Mouse (Mus musculus) embryonic fibroblast, embryonic 13.5 days (primary cell): ENCODE measurements around the gene Adora1. TPM values are rescaled to one million over a fixed set of nuclear protein-coding genes. Genes with fewer than 3 reads are reported as not detected.

Source experiments
- H3K27ac ChIP-seq: 2 replicates; pipeline ENCODE4 v1.5.1; 2012; ENCODE audit warnings: low read length, control low read depth, inconsistent platforms; ENCODE audit not compliant: insufficient read depth
- H3K4me1 ChIP-seq: 2 replicates; pipeline ENCODE4 v1.6.1; 2011; ENCODE audit warnings: low read length; ENCODE audit not compliant: control insufficient read depth, insufficient read depth
- H3K4me3 ChIP-seq: 2 replicates; pipeline ENCODE4 v1.5.1; 2011; ENCODE audit warnings: mild to moderate bottlenecking, control low read depth, low read length; ENCODE audit not compliant: insufficient read depth
- CTCF ChIP-seq: IDR thresholded peaks from 2 replicates; pipeline ENCODE4 v1.5.1; 2011; ENCODE audit warnings: mild to moderate bottlenecking, control low read depth, low read length, moderate library complexity, borderline replicate concordance; ENCODE audit not compliant: insufficient read depth
- POLR2A ChIP-seq: IDR thresholded peaks from 2 replicates; pipeline ENCODE4 v1.6.1; 2011; ENCODE audit warnings: low read depth, mild to moderate bottlenecking, control low read depth, low read length, moderate library complexity
- polyA plus RNA-seq: library from polyadenylated mRNA; stranded (reverse); fragments of >200 nt; gene quantifications from 2 replicates; pipeline ENCODE4 v1.2.4, GENCODE M21; 2011; ENCODE audit warnings: low read depth; ENCODE audit not compliant: missing spikeins, insufficient read length

Gene Adora1
- 0.20 and 0.79 TPM in 2 replicates for polyA plus RNA-seq

DNA sequence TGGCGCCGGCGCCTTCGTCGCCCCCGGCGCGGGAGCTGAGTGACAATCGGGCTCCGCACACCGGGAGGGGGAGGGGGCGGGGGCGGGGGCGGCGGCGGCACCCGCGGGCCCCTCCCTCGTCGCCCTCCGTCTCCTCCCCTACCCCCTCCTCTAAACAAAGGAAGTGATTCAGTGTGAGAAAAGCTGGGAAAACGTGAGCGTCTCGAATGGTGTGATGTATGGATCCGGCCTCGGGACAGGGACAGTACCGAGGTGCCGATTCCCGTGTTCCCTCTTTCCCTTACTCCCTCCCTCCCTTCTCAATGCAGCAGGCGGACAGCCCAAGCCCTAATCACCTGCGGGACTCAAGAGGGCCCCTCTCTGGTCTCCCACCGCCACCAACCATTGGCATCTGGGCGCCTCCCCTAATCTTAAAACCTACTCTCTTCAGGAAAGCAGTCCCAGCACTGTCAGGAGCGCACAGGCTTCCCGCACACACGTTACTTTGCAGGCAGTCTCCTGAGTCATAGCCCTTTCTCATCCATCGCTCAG, at the start of gene Adora1:
Adora1 (minus strand) TSS at position 41 of the 531 bp plus-strand sequence.
- no peak within 1 kb of the TSS for H3K27ac ChIP-seq
- peak within 1 kb of the TSS; percentile 21; the same call in 1 of the 2 replicates for H3K4me3 ChIP-seq
- H3K4me1 ChIP-seq = peaks cover 3% of the 10 kb centered on the region; the same call in 1 of the 2 replicates
- TF ChIP-seq POLR2A = no peak
- no peak for TF ChIP-seq CTCF

DNA sequence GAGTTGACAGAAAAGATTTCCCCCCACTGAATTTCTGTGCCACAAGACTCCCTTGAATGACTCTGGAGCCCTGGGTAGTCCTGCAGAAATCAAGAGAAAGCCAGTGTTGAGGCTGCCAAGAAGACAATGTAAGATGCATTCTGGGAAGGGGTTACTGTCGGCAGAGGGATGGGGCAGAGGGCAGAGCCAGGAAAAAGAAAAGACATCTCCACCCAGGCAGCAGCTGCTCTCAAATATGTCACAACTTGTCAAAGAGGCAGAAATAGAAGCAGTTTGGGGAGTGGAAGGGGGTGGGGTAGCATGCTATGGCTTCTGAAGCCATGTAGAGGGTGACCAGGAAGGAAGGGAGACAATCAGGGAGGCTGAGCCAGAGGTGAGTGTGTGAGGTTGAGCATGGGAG, 47.9 kb upstream of the Adora1 start:
- H3K4me1 ChIP-seq = no peaks in the 10 kb centered on the region
- H3K27ac ChIP-seq = no peak overlapping the region
- no peak for TF ChIP-seq POLR2A
- TF ChIP-seq CTCF = no peak
- H3K4me3 ChIP-seq = no peak overlapping the region

DNA sequence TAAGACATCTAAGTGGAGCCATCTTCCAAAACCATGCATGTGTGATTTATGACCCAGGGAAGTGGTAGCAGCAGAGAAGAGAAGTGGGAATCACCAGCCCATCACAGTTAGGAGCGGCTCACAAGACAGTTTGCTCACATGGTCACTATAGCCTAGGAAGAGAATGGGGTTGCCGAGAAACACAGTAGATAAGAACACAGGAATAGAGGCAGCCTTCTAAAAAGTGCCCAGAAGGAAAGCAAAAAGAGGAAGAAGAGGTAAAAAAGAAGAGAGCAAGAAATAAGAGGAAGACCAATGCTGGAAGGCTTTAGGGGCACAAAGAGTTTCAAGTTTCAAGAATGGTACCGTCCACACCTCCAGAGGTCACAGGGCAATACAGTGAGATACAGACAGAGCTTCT, 47.1 kb upstream of the Adora1 start:
- TF ChIP-seq POLR2A (no peak), CTCF (no peak)
- Histone ChIP-seq H3K4me1 (no peaks in the 10 kb centered on the region), H3K4me3 (no peak overlapping the region)

DNA sequence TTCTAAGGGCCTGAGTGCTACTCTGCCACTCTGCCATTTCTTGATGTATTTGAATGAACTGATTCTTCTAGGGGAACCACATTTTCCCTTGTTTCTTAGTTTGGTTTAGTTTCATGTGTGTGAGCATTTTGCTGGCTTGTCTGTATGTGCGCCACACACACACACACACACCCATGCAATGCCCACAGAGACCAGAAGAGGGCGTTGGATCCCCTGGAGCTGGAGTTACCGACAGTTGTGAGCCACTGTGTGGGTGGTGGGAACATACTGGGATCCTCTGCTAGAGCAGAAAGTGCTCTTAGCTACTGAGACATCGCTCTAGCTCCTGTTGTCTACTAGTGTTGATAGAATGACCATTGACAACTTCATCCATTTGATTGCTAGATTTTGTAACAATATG, 46.3 kb upstream of the Adora1 start:
- TF ChIP-seq CTCF (no peak), POLR2A (no peak)
- Histone ChIP-seq H3K27ac (no peak overlapping the region), H3K4me1 (no peaks in the 10 kb centered on the region), H3K4me3 (no peak overlapping the region)

More for the DNA sequence above, 47.1 kb upstream of the Adora1 start:
- H3K27ac ChIP-seq = no peak overlapping the region

GRCm38 (mm10) chr1:134280174-134280573, 44.9 kb upstream of the Adora1 start:
- no peak overlapping the region for H3K4me3 ChIP-seq
- TF ChIP-seq POLR2A = no peak
- TF ChIP-seq CTCF = no peak
- H3K27ac ChIP-seq = no peak overlapping the region
- H3K4me1 ChIP-seq = no peaks in the 10 kb centered on the region

DNA sequence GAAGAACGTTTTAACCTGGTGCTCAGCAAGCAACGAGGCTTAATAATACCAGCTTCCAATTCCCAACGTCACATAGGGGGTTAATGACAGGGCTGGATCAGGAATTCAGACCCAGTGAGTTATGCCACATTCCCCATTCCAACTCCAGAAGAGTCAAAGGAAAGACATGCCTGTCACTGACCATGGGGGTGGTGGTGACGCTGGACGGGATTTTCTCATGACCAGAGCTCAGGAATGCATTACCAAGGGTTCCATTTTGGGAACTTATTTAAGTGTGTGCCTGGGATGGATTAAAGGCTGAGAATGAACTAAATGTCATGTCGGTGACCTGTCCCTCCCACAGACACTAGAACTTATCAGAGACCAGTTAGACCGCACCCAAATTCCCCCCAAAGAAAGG, 41.6 kb upstream of the Adora1 start:
- H3K4me3 ChIP-seq = no peak overlapping the region
- TF ChIP-seq CTCF = no peak
- TF ChIP-seq POLR2A = no peak
- H3K27ac ChIP-seq = no peak overlapping the region
- no peaks in the 10 kb centered on the region for H3K4me1 ChIP-seq

GRCm38 (mm10) chr1:134275616-134276464, 40.6 kb upstream of the Adora1 start:
- no peaks in the 10 kb centered on the region for H3K4me1 ChIP-seq
- no peak overlapping the region for H3K4me3 ChIP-seq
- TF ChIP-seq CTCF (no peak), POLR2A (no peak)
- H3K27ac ChIP-seq = no peak overlapping the region

- H3K4me1 ChIP-seq = no peaks in the 10 kb centered on the region
Observed at GRCm38 (mm10) chr1:134274483-134274920, 39.3 kb upstream of the Adora1 start.

GRCm38 (mm10) chr1:134273493-134274395, 38.5 kb upstream of the Adora1 start:
- Histone ChIP-seq H3K4me3 (no peak overlapping the region), H3K4me1 (no peaks in the 10 kb centered on the region), H3K27ac (no peak overlapping the region)
- TF ChIP-seq POLR2A (no peak), CTCF (no peak)

More at GRCm38 (mm10) chr1:134274483-134274920, 39.3 kb upstream of the Adora1 start:
- no peak for TF ChIP-seq POLR2A
- no peak for TF ChIP-seq CTCF
- no peak overlapping the region for H3K4me3 ChIP-seq
- H3K27ac ChIP-seq = no peak overlapping the region
